Mouse (Mus musculus) liver, embryonic 11.5 days (tissue): ENCODE results near the gene Hist1h4d. TPM values are rescaled to one million over a fixed set of nuclear protein-coding genes. Genes with fewer than 3 reads are reported as not detected.
"Not testable (repeated sequence)": the region's sequence is repeated elsewhere in the genome, so short reads cannot be mapped to it uniquely, and the experiment has no call there.

ENCODE experiments used
- ATAC-seq: fragments of 200-750 bp; cut with Nextera tagmentation; replicated peaks from 2 replicates; pipeline ENCODE4 v1.8.0; 2017; ENCODE audit warnings: moderate number of reproducible peaks, mild to moderate bottlenecking, moderate TSS enrichment, moderate library complexity; ENCODE audit not compliant: low FRiP score
- DNase-seq: peaks from one replicate; pipeline ENCODE4 v3.0.0-alpha.2; 2017; ENCODE audit warnings: low spot score
- H3K27ac ChIP-seq: fragments of 300-500 bp; sonication (generic); 2 replicates; pipeline ENCODE4 v1.5.1; 2014; ENCODE audit warnings: mild to moderate bottlenecking, low read depth, low read length, control low read depth
- H3K27me3 ChIP-seq: fragments of 300-500 bp; sonication (generic); replicated peaks from 2 replicates; pipeline ENCODE4 v1.6.1; 2014; ENCODE audit warnings: low read length, mixed read lengths; ENCODE audit not compliant: control insufficient read depth, insufficient read depth
- H3K36me3 ChIP-seq: fragments of 300-500 bp; sonication (generic); 2 replicates; pipeline ENCODE4 v1.6.1; 2014; ENCODE audit warnings: mild to moderate bottlenecking, low read length, moderate library complexity, mixed read lengths; ENCODE audit not compliant: control insufficient read depth, insufficient read depth
- H3K4me1 ChIP-seq: fragments of 300-500 bp; sonication (generic); replicated peaks from 2 replicates; pipeline ENCODE4 v1.6.1; 2014; ENCODE audit warnings: low read length, mixed read lengths; ENCODE audit not compliant: control insufficient read depth, insufficient read depth
- H3K4me2 ChIP-seq: fragments of 300-500 bp; sonication (generic); 2 replicates; pipeline ENCODE4 v1.6.1; 2014; ENCODE audit warnings: mild to moderate bottlenecking, control low read depth, moderate library complexity
- H3K4me3 ChIP-seq: fragments of 300-500 bp; sonication (generic); 2 replicates; pipeline ENCODE4 v1.5.1; 2014; ENCODE audit warnings: low read depth, low read length, control low read depth
- H3K9ac ChIP-seq: fragments of 300-500 bp; sonication (generic); 2 replicates; pipeline ENCODE4 v1.6.1; 2014; ENCODE audit warnings: low read depth, low read length, control low read depth
- H3K9me3 ChIP-seq: fragments of 300-500 bp; sonication (generic); 2 replicates; pipeline ENCODE4 v1.6.1; 2016; ENCODE audit warnings: low read length, inconsistent platforms, mixed read lengths; ENCODE audit not compliant: control insufficient read depth
- WGBS: fragments of 180-500 bp; shearing (Covaris S2); extraction: QIAGEN DNeasy Blood & Tissue Kit; methylation state at CpG from one replicate; pipeline ENCODE4 v1.1.7; 2014; 5-methylcytosine and 5-hydroxymethylcytosine counted together
- polyA plus RNA-seq: library from polyadenylated mRNA; unstranded; fragments of >200 nt; fragmentation: Nextera tagmentation; extraction: Ambion mirVana; gene quantifications from 2 replicates; pipeline ENCODE4 v1.2.1, GENCODE M21; 2014

Gene Hist1h4d
- polyA plus RNA-seq, 1 experiment from 2014 or later = 99.3 TPM

DNA sequence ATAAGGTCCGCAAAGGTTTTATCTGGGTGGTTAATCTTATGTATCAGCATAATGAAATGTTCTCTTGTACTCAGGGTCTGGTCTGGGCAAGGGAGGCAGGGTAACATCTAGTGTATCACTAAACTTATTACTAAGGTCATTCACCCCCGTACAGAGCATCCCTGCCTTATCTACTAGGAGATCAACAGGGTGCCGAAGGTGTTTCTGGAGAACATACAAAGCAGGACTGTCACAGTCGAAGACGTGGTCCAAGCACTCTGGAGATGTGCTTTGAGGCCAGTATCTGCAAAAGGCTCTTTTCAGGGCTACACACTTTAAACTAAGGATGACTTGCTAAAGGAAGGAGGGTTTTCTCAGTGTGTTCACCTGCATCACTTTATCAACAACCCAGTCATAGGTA lies 34.7 kb upstream of the Hist1h4d start:
- WGBS = 69% methylated on average over 5 of the region's 5 CpGs
- Histone ChIP-seq H3K4me2 (no peak overlapping the region), H3K9ac (peak overlapping the region; percentile 43; the same call in 1 of the 2 replicates)

DNA sequence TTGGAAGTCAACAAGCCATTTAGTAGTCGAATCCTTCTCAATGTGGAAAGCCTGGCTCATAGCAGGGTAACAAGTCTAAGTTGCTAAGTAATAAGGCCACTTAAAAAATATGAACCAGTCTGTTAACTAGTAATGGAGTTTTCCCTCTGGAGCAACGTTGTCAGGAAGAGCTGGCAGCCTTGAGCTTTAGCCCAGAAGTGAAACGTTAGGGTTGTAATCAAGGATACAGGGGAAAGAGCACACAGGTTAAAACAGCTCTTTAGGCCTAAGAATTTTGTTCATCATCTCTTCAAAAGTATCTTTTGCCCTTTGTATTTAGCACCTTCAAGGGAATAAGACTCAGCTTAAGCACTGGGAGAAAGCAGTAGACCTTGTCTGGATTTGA lies 30.6 kb upstream of the Hist1h4d start:
- WGBS = 5% methylated on average over 3 of the region's 3 CpGs
- Histone ChIP-seq H3K4me1 (0 out of 2 replicates have a peak, but pooled peaks cover 12% of the 10 kb centered on the region), H3K9me3 (no peaks in the 10 kb centered on the region), H3K36me3 (no peaks in the 10 kb centered on the region), H3K27ac (peak overlapping the region; percentile 99), H3K9ac (peak overlapping the region; percentile 61), H3K4me2 (peak overlapping the region; percentile 72), H3K4me3 (peak overlapping the region; percentile 46), H3K27me3 (no peaks in the 10 kb centered on the region)
- peak; percentile 46 for DNase-seq
- ATAC-seq = no peak; the same call in none of the 2 replicates

More for the DNA sequence above, 34.7 kb upstream of the Hist1h4d start:
- H3K27ac ChIP-seq = no peak overlapping the region
- no peaks in the 10 kb centered on the region for H3K27me3 ChIP-seq
- DNase-seq = no peak
- ATAC-seq = no peak
- H3K36me3 ChIP-seq = no peaks in the 10 kb centered on the region
- H3K9me3 ChIP-seq = no peaks in the 10 kb centered on the region
- H3K4me3 ChIP-seq = no peak overlapping the region
- H3K4me1 ChIP-seq = 0 out of 2 replicates have a peak, but pooled peaks cover 8% of the 10 kb centered on the region

DNA sequence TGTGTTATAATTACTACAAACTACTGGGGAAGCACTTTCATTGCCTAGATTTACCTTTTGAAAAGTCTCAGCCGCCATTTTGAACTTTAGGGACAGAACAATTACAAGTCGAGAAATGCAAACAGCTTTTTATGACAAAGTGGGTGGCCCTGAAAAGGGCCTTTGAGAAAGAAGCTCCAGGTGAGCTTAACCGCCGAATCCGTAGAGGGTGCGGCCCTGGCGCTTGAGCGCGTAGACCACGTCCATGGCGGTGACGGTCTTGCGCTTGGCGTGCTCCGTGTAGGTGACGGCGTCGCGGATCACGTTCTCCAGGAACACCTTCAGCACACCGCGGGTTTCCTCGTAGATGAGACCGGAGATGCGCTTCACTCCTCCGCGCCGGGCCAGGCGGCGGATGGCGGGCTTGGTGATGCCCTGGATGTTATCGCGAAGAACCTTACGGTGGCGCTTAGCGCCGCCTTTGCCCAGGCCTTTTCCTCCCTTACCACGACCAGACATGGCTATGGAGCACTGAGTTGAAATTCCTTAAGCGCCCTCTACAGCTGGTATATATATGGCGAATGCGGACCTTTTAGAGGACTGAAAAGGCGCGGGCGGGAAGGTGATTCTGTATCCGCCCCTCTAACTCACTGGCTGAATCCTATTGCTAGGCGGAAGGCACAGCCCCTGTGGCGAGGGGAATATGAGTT lies 30.1 kb upstream of the Hist1h4d start, which contains the start of gene Hist1h4f:
Gene Hist1h4f (minus strand): TSS at position 503 of the 689 bp plus-strand sequence.
- DNase-seq = peak; percentile 97
- H3K4me1 ChIP-seq, H3K27me3 ChIP-seq, H3K36me3 ChIP-seq, H3K9me3 ChIP-seq: not testable (repeated sequence)
- H3K4me2 ChIP-seq = peak within 1 kb of the TSS; percentile 72
- under 1% methylated on average over 47 of the region's 47 CpGs for WGBS
- peak within 1 kb of the TSS; percentile 46 for H3K4me3 ChIP-seq
- H3K27ac ChIP-seq = peak within 1 kb of the TSS; percentile 99
- peak within 1 kb of the TSS; percentile 61 for H3K9ac ChIP-seq
- ATAC-seq = peak; percentile 72

DNA sequence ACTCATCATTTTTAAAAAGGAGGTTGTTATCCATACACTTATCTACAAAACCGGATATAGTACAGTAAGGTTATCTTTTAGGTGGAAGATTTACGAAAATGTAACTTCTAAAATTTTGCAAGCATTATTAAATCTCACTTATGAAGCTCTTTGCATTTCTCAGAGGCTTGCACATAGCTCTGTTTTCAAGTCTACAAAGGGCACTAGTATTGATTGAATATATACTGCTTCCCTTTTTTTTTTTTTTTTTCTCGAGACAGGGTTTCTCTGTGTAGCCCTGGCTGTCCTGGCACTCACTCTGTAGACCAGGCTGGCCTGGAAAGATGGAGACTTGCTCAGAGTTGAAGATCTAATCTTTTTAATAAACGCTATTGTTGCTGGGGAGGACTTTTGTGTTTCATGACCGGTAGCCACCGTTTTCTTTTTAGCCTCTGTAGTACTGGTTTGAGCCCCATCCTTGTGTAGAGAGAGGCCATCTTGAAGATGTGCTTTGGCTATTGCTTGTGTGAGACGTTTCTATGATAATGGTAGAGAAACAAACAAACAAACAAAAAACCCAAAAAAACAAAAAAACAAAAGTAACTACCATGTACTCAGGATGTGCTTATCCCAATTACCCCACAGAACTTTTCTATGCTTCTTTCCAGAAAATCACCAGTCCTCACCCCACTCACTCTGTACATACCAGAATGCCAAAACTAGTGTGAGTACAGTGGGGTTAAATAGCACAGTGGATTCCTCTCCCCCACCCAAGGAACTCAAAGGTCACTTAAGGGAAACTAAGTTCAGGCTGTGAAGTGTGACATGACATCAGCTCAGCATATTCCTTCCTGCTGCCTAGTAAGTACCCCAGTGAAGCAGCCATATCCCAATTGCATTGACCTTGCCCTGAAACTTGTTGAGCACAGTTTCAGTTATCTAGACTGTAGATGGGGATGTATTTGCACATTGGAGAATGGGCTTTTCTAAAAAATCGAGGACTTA lies 29.2 kb upstream of the Hist1h4d start:
- Histone ChIP-seq H3K9ac (peak overlapping the region; percentile 61), H3K4me1 (0 out of 2 replicates have a peak, but pooled peaks cover 13% of the 10 kb centered on the region), H3K27me3 (no peaks in the 10 kb centered on the region), H3K36me3 (no peaks in the 10 kb centered on the region), H3K4me2 (peak overlapping the region; percentile 72), H3K9me3 (no peaks in the 10 kb centered on the region), H3K4me3 (peak overlapping the region; percentile 46), H3K27ac (peak overlapping the region; percentile 99)
- 42% methylated on average over 8 of the region's 8 CpGs for WGBS
- DNase-seq (no peak), ATAC-seq (no peak)

DNA sequence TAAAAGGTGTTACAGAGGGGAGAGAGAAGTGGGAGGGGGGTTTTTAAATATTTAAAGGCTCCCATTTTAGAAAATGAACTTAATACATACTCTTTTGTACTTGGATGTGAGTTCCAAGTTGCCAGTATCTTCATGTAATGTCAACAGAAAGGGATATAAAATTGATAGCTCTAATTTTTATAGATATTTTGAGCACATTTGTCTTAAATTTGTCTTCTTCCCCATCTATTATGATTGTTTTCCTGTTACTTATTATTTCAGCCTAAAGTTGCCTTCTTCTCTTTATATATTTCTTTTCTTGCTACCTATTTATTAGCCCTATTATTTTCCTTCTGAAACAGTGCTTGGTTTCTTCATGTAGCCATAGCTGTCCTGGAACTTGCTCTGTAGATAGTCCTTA lies 28.4 kb upstream of the Hist1h4d start, which contains the start of gene Hist1h1d:
Gene Hist1h1d (plus strand): TSS at position 301 of the 400 bp plus-strand sequence.
- no peaks in the 10 kb centered on the region for H3K9me3 ChIP-seq
- H3K4me2 ChIP-seq = peak within 1 kb of the TSS; percentile 83
- no peak for ATAC-seq
- H3K4me1 ChIP-seq = 0 out of 2 replicates have a peak, but pooled peaks cover 13% of the 10 kb centered on the region
- H3K27me3 ChIP-seq = no peaks in the 10 kb centered on the region
- H3K4me3 ChIP-seq = no peak within 1 kb of the TSS
- peak within 1 kb of the TSS; percentile 91 for H3K9ac ChIP-seq
- H3K36me3 ChIP-seq = no peaks in the 10 kb centered on the region
- peak within 1 kb of the TSS; percentile 100 for H3K27ac ChIP-seq
- DNase-seq = no peak

DNA sequence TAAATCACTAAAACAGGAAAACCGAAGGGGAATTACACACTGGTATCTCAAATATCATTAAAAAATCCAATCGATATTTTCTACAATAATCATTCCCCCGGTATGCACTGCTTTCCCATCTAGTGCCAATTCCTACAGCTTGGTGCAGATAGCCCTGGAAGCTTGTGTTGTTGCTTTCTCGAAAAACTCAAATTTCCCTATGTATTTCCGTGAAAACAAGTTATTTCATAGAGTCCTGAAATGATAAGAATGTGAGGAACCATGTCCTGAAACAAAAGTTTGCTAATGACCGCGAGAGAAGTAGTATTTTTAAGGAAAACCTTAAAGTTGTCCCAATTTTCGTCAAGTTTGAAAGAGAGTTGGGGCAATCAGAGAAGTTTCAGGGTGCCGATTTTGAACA lies 27.0 kb upstream of the Hist1h4d start:
- H3K9ac ChIP-seq = peak overlapping the region; percentile 91
- H3K4me3 ChIP-seq = peak overlapping the region; percentile 56
- H3K27ac ChIP-seq = peak overlapping the region; percentile 100
- ATAC-seq = no peak
- H3K4me2 ChIP-seq = peak overlapping the region; percentile 83
- no peaks in the 10 kb centered on the region for H3K36me3 ChIP-seq
- WGBS = 21% methylated on average over 9 of the region's 9 CpGs
- DNase-seq = no peak
- H3K9me3 ChIP-seq = no peaks in the 10 kb centered on the region
- H3K27me3 ChIP-seq = no peaks in the 10 kb centered on the region
- 0 out of 2 replicates have a peak, but pooled peaks cover 13% of the 10 kb centered on the region for H3K4me1 ChIP-seq

DNA sequence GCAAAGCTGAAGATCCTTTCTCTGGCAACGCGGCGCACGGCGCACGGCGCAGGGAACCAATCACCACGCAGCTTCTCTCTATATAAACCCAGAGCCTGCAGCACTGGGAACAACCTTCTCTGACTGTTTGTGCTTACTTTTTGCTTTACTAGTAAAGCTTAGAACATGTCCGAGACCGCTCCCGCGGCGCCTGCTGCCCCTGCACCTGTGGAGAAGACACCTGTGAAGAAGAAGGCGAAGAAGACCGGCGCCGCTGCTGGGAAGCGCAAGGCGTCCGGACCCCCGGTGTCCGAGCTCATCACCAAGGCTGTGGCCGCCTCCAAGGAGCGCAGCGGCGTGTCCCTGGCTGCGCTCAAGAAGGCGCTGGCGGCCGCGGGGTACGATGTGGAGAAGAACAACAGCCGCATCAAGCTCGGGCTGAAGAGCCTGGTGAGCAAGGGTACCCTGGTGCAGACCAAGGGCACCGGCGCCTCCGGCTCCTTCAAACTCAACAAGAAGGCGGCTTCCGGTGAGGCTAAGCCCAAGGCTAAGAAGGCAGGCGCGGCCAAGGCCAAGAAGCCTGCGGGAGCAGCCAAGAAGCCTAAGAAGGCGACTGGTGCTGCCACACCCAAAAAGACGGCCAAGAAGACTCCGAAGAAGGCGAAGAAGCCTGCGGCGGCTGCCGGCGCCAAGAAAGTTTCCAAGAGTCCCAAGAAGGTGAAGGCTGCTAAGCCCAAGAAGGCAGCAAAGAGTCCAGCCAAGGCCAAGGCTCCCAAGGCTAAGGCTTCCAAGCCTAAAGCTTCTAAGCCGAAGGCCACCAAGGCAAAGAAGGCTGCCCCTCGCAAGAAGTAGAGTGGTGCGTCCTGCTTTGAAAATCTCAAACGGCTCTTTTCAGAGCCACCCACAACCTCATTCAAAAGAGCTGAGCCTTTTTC lies 26.2 kb upstream of the Hist1h4d start:
- peak; percentile 88 for DNase-seq
- Histone ChIP-seq H3K9me3 (no peaks in the 10 kb centered on the region), H3K9ac (peak overlapping the region; percentile 91), H3K4me2 (peak overlapping the region; percentile 83), H3K4me3 (peak overlapping the region; percentile 56), H3K4me1 (0 out of 2 replicates have a peak, but pooled peaks cover 13% of the 10 kb centered on the region), H3K27ac (peak overlapping the region; percentile 100), H3K27me3 (no peaks in the 10 kb centered on the region), H3K36me3 (no peaks in the 10 kb centered on the region)
- WGBS = under 1% methylated on average over 54 of the region's 54 CpGs
- ATAC-seq = peak; percentile 81
